In genomic region chr1:33977832-33978231, GRCm38 (mm10) we compare ENCODE assay signal across 28 mouse cellular contexts.
"Had no signal": no experiment of that assay in that cellular context is flagged by ENCODE, and none has a peak within 500 bp of the region (broad histone marks: within the 10 kb centered on the region; RNA-seq: fewer than 3 reads in every experiment).

No protein-coding gene starts in this region.

- H3K4me2 ChIP-seq: embryonic facial prominence, embryonic 12.5 days; embryonic facial prominence, embryonic 13.5 days; embryonic facial prominence, embryonic 15.5 days; forebrain, embryonic 12.5 days; forebrain, embryonic 13.5 days; forebrain, embryonic 15.5 days had no signal

- H3K4me3 ChIP-seq: embryonic facial prominence, embryonic 10.5 days; embryonic facial prominence, embryonic 12.5 days; embryonic facial prominence, embryonic 13.5 days; embryonic facial prominence, embryonic 15.5 days; erythroblast, embryonic 14.5 days; forebrain, embryonic 10.5 days; forebrain, embryonic 12.5 days; forebrain, embryonic 13.5 days; forebrain, embryonic 15.5 days; gastrocnemius, adult 2 months; heart, adult 2 months had no signal

- ATAC-seq: forebrain, embryonic 13.5 days; forebrain, embryonic 14.5 days; forebrain, embryonic 15.5 days; forebrain, embryonic 16.5 days had no signal

- H3K9ac ChIP-seq: embryonic facial prominence, embryonic 12.5 days; embryonic facial prominence, embryonic 13.5 days; embryonic facial prominence, embryonic 15.5 days; forebrain, embryonic 12.5 days; forebrain, embryonic 13.5 days; forebrain, embryonic 15.5 days had no signal

- H3K4me1 ChIP-seq: embryonic facial prominence, embryonic 12.5 days; embryonic facial prominence, embryonic 13.5 days; embryonic facial prominence, embryonic 15.5 days; forebrain, embryonic 13.5 days; forebrain, embryonic 15.5 days had no signal

- H3K27ac ChIP-seq: embryonic facial prominence, embryonic 10.5 days; embryonic facial prominence, embryonic 12.5 days; embryonic facial prominence, embryonic 13.5 days; embryonic facial prominence, embryonic 15.5 days; forebrain, embryonic 10.5 days; forebrain, embryonic 12.5 days; forebrain, embryonic 13.5 days; forebrain, embryonic 15.5 days; gastrocnemius, adult 2 months; heart, adult 2 months had no signal

- DNase-seq: cerebellum, adult 18-20 months; cerebellum, adult 2 months; cerebellum, adult 8-10 months; cerebellum, adult 9-10 months; cerebellum, adult 9-11 months; cerebellum, postnatal 10 days; cerebellum, postnatal 14 days; cerebellum, postnatal 25 days; cerebellum, postnatal 36 days; embryo, embryonic 11 days; gastrocnemius, adult 2 months; gastrocnemius, postnatal 10 days; gastrocnemius, postnatal 14 days; gastrocnemius, postnatal 25 days; gastrocnemius, postnatal 36 days; heart, adult 18-20 months; heart, adult 2 months had no signal

- H3K9me3 ChIP-seq: embryonic facial prominence, embryonic 10.5 days; embryonic facial prominence, embryonic 12.5 days; embryonic facial prominence, embryonic 13.5 days; embryonic facial prominence, embryonic 15.5 days; forebrain, embryonic 10.5 days; forebrain, embryonic 12.5 days; forebrain, embryonic 13.5 days; forebrain, embryonic 15.5 days had no signal

- H3K27me3 ChIP-seq: embryonic facial prominence, embryonic 12.5 days; embryonic facial prominence, embryonic 13.5 days; embryonic facial prominence, embryonic 15.5 days; forebrain, embryonic 12.5 days; forebrain, embryonic 13.5 days; forebrain, embryonic 15.5 days had no signal

- H3K36me3 ChIP-seq: embryonic facial prominence, embryonic 10.5 days; embryonic facial prominence, embryonic 12.5 days; embryonic facial prominence, embryonic 13.5 days; embryonic facial prominence, embryonic 15.5 days; forebrain, embryonic 10.5 days; forebrain, embryonic 12.5 days; forebrain, embryonic 15.5 days had no signal
